Mouse (Mus musculus) liver, embryonic 18 days (tissue): ENCODE measurements around the gene Pkp4. TPM values are rescaled to one million over a fixed set of nuclear protein-coding genes. Genes with fewer than 3 reads are reported as not detected.

Experiments used
- polyA plus RNA-seq: library from polyadenylated mRNA; depleted of rRNA; stranded (reverse); fragments of >200 nt; gene quantifications from 2 replicates; pipeline ENCODE4 v1.2.3, GENCODE M21; 2012; rRNA removed

Pkp4 gene
- polyA plus RNA-seq: 11.4 and 12.3 TPM in 2 replicates

DNA sequence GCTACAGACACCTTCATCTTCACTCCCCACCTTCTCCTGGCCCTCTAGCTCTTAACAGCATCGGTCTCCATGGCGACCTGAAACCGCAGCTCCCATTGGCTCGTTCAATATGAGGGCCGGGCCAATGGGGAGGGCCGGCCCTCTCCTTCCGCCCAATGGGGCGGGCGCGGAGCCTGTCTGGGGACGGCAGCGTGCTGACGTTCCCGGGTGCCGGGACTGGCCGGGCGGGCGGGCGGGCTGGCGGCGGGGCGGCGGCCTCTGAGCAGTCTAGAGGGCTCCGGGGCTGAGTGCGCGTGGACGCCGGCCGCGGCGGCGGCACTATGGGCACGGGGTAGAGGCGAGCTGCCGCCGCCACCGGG is at the start of gene Pkp4, which contains the start of gene Ccdc148:
TSS of gene Pkp4 (plus strand) at position 246 of the 359 bp plus-strand sequence.
TSS of gene Ccdc148 (minus strand) at position 79 of the 359 bp plus-strand sequence.

Other genes with a start within 250 kb of the Pkp4 start
- gene Ccdc148, start 167 bp upstream of the Pkp4 start, polyA plus RNA-seq: 0.53 and 0.57 TPM in 2 replicates